Mouse (Mus musculus) forebrain, postnatal 0 days (tissue): ENCODE data around the gene Pde7b. TPM values are rescaled to one million over a fixed set of nuclear protein-coding genes. Genes with fewer than 3 reads are reported as not detected.
A peak's percentile ranks its signal among the peaks of the same experiment; 100 is the strongest.

Source experiments
- ATAC-seq: fragments of 200-750 bp; cut with Nextera tagmentation; 2 replicates; pipeline ENCODE4 v1.8.0; 2017; ENCODE audit warnings: mild to moderate bottlenecking, moderate library complexity
- DNase-seq: peaks from one replicate; pipeline ENCODE4 v3.0.0-alpha.2; 2015
- H3K27ac ChIP-seq: fragments of 300-500 bp; sonication (generic); 2 replicates; pipeline ENCODE4 v1.5.1; 2014; ENCODE audit warnings: low read depth, mild to moderate bottlenecking, antibody characterized with exemption, low read length, moderate library complexity, mixed read lengths
- H3K27me3 ChIP-seq: fragments of 300-500 bp; sonication (generic); 2 replicates; pipeline ENCODE4 v1.6.1; 2014; ENCODE audit warnings: mild to moderate bottlenecking, low read length, mixed read lengths; ENCODE audit not compliant: insufficient read depth
- H3K36me3 ChIP-seq: fragments of 300-500 bp; sonication (generic); 2 replicates; pipeline ENCODE4 v1.6.1; 2014; ENCODE audit warnings: mild to moderate bottlenecking, moderate library complexity; ENCODE audit not compliant: insufficient read depth
- H3K4me1 ChIP-seq: fragments of 300-500 bp; sonication (generic); 2 replicates; pipeline ENCODE4 v1.6.1; 2014; ENCODE audit warnings: antibody characterized with exemption; ENCODE audit not compliant: insufficient read depth
- H3K4me2 ChIP-seq: fragments of 300-500 bp; sonication (generic); 2 replicates; pipeline ENCODE4 v1.6.1; 2014; ENCODE audit warnings: low read depth, mild to moderate bottlenecking, moderate library complexity
- H3K4me3 ChIP-seq: fragments of 300-500 bp; sonication (generic); 2 replicates; pipeline ENCODE4 v1.5.1; 2014; ENCODE audit warnings: low read depth, low read length, mixed read lengths
- H3K9ac ChIP-seq: fragments of 300-500 bp; sonication (generic); 2 replicates; pipeline ENCODE4 v1.6.1; 2014; ENCODE audit warnings: mild to moderate bottlenecking
- H3K9me3 ChIP-seq: fragments of 300-500 bp; sonication (generic); 2 replicates; pipeline ENCODE4 v1.6.1; 2016; ENCODE audit warnings: low read length
- CTCF ChIP-seq: sonication (generic); IDR thresholded peaks from 2 replicates; pipeline ENCODE4 v1.5.1; 2016; ENCODE audit warnings: antibody characterized with exemption, control low read depth, low read depth
- WGBS: fragments of 180-500 bp; shearing (Covaris S2); extraction: QIAGEN DNeasy Blood & Tissue Kit; methylation state at CpG from one replicate; pipeline ENCODE4 v1.1.7; 2014; 5-methylcytosine and 5-hydroxymethylcytosine counted together
- polyA plus RNA-seq: library from polyadenylated mRNA; unstranded; fragments of >200 nt; fragmentation: Nextera tagmentation; extraction: Ambion mirVana; gene quantifications from 2 replicates; pipeline ENCODE4 v1.2.1, GENCODE M21; 2015
- total RNA-seq: library from RNA; depleted of rRNA; stranded (reverse); fragments of >200 nt; gene quantifications from 2 replicates; pipeline ENCODE4 v1.2.3, GENCODE M21; 2014; rRNA removed

The Pde7b gene
- total RNA-seq = 8.7 and 9.4 TPM in 2 replicates
- 0.88 and 2.4 TPM in 2 replicates for polyA plus RNA-seq

- TF ChIP-seq CTCF = no peak
- Histone ChIP-seq H3K27me3 (no peaks in the 10 kb centered on the region), H3K9ac (peak within 1 kb of the TSS; percentile 31), H3K36me3 (no peaks in the 10 kb centered on the region), H3K4me3 (peak within 1 kb of the TSS; percentile 44), H3K9me3 (no peaks in the 10 kb centered on the region), H3K4me1 (peaks cover 3% of the 10 kb centered on the region; the same call in 1 of the 2 replicates), H3K4me2 (peak within 1 kb of the TSS; percentile 55), H3K27ac (peak within 1 kb of the TSS; percentile 47)
- ATAC-seq = peak; percentile 96
- DNase-seq = peak; percentile 87
- WGBS = 11% methylated on average over 17 of the region's 17 CpGs
These were observed at the start of gene Pde7b for GRCm38 (mm10) chr10:20724906-20725305. TSS of gene Pde7b (minus strand) at chr10:20725078.

GRCm38 (mm10) chr10:20772056-20772455 is 47.2 kb upstream of the Pde7b start:
- no peak for ATAC-seq
- DNase-seq = no peak
- Histone ChIP-seq H3K9me3 (no peaks in the 10 kb centered on the region), H3K27me3 (no peaks in the 10 kb centered on the region), H3K4me3 (no peak overlapping the region), H3K9ac (no peak overlapping the region), H3K27ac (no peak overlapping the region), H3K36me3 (no peaks in the 10 kb centered on the region), H3K4me1 (no peaks in the 10 kb centered on the region), H3K4me2 (no peak overlapping the region)
- WGBS = 82% methylated on average over 4 of the region's 4 CpGs
- TF ChIP-seq CTCF = no peak

GRCm38 (mm10) chr10:20770418-20770888 is 45.6 kb upstream of the Pde7b start:
- no peak for DNase-seq
- no peak overlapping the region for H3K4me3 ChIP-seq
- H3K9ac ChIP-seq = no peak overlapping the region
- H3K27me3 ChIP-seq = no peaks in the 10 kb centered on the region
- no peak overlapping the region for H3K27ac ChIP-seq
- no peaks in the 10 kb centered on the region for H3K4me1 ChIP-seq
- 91% methylated on average over 2 of the region's 2 CpGs for WGBS
- H3K36me3 ChIP-seq = no peaks in the 10 kb centered on the region
- H3K4me2 ChIP-seq = no peak overlapping the region
- TF ChIP-seq CTCF = no peak
- no peaks in the 10 kb centered on the region for H3K9me3 ChIP-seq
- no peak for ATAC-seq

GRCm38 (mm10) chr10:20769557-20770417 is 44.9 kb upstream of the Pde7b start:
- no peak for ATAC-seq

GRCm38 (mm10) chr10:20764352-20764751 is 39.5 kb upstream of the Pde7b start:
- 76% methylated on average over 3 of the region's 3 CpGs for WGBS
- ATAC-seq = no peak
- Histone ChIP-seq H3K36me3 (no peaks in the 10 kb centered on the region), H3K27ac (no peak overlapping the region), H3K27me3 (no peaks in the 10 kb centered on the region), H3K4me1 (no peaks in the 10 kb centered on the region), H3K4me2 (no peak overlapping the region), H3K9me3 (no peaks in the 10 kb centered on the region), H3K4me3 (no peak overlapping the region), H3K9ac (no peak overlapping the region)
- no peak for TF ChIP-seq CTCF
- DNase-seq = no peak

More at GRCm38 (mm10) chr10:20769557-20770417, 44.9 kb upstream of the Pde7b start:
- H3K27me3 ChIP-seq = no peaks in the 10 kb centered on the region
- no peaks in the 10 kb centered on the region for H3K36me3 ChIP-seq
- H3K9me3 ChIP-seq = no peaks in the 10 kb centered on the region
- no peak overlapping the region for H3K4me2 ChIP-seq
- TF ChIP-seq CTCF = no peak
- no peak overlapping the region for H3K9ac ChIP-seq
- no peak overlapping the region for H3K27ac ChIP-seq
- no peaks in the 10 kb centered on the region for H3K4me1 ChIP-seq
- no peak overlapping the region for H3K4me3 ChIP-seq
- 62% methylated on average over 7 of the region's 7 CpGs for WGBS
- DNase-seq = no peak

GRCm38 (mm10) chr10:20758939-20759338 is 34.1 kb upstream of the Pde7b start:
- no peak for TF ChIP-seq CTCF
- no peaks in the 10 kb centered on the region for H3K4me1 ChIP-seq
- H3K36me3 ChIP-seq = no peaks in the 10 kb centered on the region
- no peaks in the 10 kb centered on the region for H3K9me3 ChIP-seq
- no peak overlapping the region for H3K4me3 ChIP-seq
- DNase-seq (no peak), ATAC-seq (no peak)
- no peak overlapping the region for H3K9ac ChIP-seq
- H3K27ac ChIP-seq = no peak overlapping the region
- no peaks in the 10 kb centered on the region for H3K27me3 ChIP-seq
- H3K4me2 ChIP-seq = no peak overlapping the region
- WGBS = 92% methylated on average over 1 of the region's 1 CpGs

GRCm38 (mm10) chr10:20758259-20758658 is 33.4 kb upstream of the Pde7b start:
- ATAC-seq (no peak), DNase-seq (no peak)
- Histone ChIP-seq H3K4me1 (no peaks in the 10 kb centered on the region), H3K9me3 (no peaks in the 10 kb centered on the region), H3K27me3 (no peaks in the 10 kb centered on the region), H3K36me3 (no peaks in the 10 kb centered on the region), H3K9ac (no peak overlapping the region), H3K27ac (no peak overlapping the region), H3K4me3 (no peak overlapping the region), H3K4me2 (no peak overlapping the region)
- 81% methylated on average over 6 of the region's 6 CpGs for WGBS
- no peak for TF ChIP-seq CTCF
